Mouse (Mus musculus) mouse trophoblast stem cell (cell line): ENCODE data around the gene Unc119b.
"Not testable (repeated sequence)": the region's sequence is repeated elsewhere in the genome, so short reads cannot be mapped to it uniquely, and the experiment has no call there.

Experiments used
- in situ Hi-C, 2 experiments: fragments of 300-500 bp; cut with MseI, MboI; formaldehyde crosslinking; loops; 2 replicates in 1 of 2; 3 replicates in 1 of 2; pipeline ENCODE4 v1.15.1; 2025

The Unc119b gene

GRCm38 (mm10) chr5:115139124-115139523, 4.3 kb upstream of the Unc119b start:
- in situ Hi-C loops, result no loop called here

DNA sequence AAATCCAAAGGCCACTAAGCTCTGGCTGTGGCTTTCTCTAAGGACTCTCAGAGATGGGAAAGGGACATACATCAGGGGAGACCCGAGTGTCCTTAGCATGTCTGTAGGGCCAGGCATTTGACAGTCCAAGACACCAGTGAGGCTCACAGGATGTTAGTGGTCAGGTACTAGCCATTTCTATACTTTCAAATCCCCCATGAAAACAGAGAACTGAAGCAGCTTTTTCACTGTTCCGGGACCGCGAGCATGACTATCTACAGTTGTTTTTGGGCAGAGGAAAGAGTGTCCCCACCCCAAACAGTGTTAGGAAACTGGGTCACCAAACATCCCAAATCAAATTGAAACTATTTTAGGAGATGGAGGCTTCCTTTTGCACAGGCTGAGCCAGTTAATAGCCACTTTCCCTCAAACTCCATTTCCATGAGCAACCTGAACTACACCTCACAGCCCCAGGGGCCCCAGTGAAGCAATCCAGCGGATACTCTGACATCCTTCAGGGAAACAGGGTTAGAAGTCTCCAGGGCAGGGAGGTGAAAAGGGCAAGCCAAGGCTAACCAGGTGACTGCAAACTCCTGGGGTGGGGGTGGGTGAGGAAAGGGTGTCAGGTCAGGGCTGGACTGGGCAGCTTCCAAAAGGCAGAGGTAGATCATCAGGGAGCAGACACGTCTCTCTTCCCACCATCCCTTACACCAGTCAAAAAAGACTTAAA, 1.3 kb downstream of the Unc119b start:
- in situ Hi-C loops, result no loop called here

DNA sequence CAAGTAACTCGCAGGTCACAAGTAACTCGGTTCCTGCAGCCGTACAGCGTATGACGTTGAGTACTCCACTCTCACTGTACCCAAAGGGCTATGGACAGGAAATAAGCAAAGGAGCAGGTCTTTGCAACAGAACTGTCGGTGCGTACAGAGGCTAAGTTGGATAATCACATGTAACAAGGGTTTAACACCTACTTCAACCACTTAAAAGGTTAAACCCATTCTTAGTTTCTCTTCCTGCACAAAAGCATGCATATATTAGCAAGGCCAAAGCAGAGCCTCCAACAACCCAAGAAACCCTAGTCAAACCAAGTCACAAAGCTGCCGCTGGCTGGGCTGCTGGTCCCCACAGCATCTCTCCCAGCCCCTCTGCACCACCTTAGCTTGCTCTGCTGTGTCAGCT, 2.3 kb downstream of the Unc119b start:
- in situ Hi-C loops, result no loop called here

DNA sequence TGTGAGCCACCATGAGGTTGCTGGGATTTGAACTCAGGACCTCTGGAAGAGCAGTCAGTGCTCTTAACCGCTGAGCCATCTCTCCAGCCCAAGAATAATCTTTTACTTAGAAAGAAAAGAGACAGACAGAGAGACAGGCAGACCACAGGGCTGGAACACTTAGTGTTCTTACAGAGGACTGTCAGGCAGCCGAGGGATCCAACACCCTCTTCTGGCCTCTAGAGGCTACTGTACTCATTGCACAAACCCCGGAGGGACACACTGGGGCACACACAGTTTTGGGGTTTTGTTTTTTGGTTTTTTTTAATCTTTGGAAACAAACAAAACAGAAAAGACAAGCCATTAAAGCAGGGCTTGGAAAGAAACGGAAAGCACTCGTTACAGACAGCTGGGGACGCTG, 5.4 kb downstream of the Unc119b start:
- in situ Hi-C loops, result loop anchor here in 1 of 2 experiments (5.0 kb wide), 1 partner anchor 33 kb away; no protein-coding TSS in a partner anchor

DNA sequence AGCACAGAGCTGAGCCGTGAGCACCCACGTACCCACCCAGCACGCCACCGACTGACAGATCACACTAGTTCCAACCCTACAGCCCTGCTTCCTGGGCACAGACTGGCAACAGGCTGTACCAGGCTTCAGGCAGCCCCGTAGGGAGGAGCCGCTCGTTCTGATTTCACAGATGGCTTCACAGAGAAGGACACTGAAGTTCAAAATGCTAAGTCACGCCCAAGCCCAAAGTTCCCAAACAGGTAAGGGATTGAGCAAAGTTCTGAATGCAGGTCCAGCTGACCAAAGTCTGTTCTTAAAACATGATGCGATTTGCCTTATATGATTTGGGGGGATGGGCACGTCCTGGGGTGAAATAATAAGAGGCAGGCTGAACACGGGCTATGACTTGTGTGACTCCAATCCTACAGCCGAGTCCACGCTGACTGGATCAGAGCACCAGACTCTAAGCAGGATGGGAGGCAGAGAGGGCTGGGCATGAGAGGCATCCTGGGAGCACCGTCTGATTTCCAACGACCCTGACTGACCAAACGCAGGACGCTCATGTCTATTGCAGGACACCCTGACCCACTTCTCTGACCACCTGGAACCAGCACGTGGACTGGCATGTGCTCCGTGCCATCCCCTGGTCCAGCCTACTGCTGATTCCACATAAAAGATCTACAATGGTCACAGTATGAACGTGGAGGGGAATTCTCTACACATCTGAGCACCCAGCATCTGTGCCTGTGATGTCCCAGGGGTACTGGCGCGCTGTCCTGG, 7.2 kb downstream of the Unc119b start:
- in situ Hi-C loops, result loop anchor here in 1 of 2 experiments (5.0 kb wide), 1 partner anchor 35 kb away; no protein-coding TSS in a partner anchor

GRCm38 (mm10) chr5:115126578-115127312, 8.0 kb downstream of the Unc119b start:
- in situ Hi-C loops, result loop anchor here in 1 of 2 experiments (5.0 kb wide), 1 partner anchor 36 kb away; no protein-coding TSS in a partner anchor

GRCm38 (mm10) chr5:115125211-115125871, 9.4 kb downstream of the Unc119b start:
- in situ Hi-C loops, result loop anchor here in 1 of 2 experiments (5.0 kb wide), 1 partner anchor 37 kb away; no protein-coding TSS in a partner anchor

GRCm38 (mm10) chr5:115124690-115125089, 10.1 kb downstream of the Unc119b start:
- in situ Hi-C loops, result loop anchor here in 1 of 2 experiments (5.0 kb wide), 1 partner anchor 38 kb away; no protein-coding TSS in a partner anchor

DNA sequence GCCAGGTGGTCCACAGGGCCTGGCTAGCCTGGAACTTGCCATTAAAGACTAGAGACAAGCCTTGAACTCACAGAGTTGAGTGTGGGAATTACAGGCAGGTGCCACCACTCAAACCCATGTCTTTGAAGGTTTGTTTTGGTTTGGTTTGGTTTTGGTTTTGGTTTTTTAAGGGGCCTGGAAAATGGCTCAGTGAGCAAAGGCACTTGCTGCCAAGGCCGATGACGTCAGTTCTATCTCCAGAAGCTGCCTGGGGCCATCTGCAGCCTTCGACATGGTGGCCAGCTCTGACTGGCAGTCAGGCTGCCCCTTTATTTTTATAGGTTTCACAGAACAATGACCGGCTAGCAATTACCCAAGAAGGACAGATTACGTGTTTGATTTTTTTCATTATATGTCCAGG, 13.8 kb downstream of the Unc119b start:
- in situ Hi-C loops, result no loop called here

DNA sequence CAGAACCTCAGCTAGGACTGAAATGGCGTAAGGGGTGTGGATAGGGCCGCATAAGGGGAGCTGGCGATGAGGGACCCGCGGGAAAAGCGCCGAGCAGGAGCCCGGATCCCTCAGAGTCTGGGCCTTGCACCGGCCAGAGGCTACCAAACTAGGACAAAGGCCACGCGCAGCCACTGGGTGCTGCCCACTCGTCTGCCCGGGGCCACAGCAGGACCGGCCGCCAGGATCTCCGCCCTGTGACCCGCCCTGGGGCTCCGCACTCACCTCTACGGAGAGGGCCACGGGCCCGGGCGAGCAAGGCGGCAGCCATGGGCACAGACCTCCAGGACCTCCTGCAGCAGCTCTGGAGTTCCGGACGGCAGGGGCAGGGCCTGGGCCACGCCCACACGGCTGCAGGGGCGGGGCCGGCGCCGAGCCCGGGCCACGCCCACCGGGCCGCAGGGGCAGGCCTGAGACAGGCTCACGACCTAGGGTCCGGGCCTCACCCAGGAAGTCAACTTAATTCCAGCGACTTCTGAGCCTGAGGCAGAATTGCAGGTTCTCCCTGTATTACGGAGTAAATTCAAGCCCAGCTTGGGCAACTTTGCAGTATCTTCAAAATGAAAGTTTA, 15.7 kb downstream of the Unc119b start, which contains the start of gene Acads:
Gene Acads (minus strand): TSS at position 386 of the 610 bp plus-strand sequence.
- in situ Hi-C loops, result no loop called here

DNA sequence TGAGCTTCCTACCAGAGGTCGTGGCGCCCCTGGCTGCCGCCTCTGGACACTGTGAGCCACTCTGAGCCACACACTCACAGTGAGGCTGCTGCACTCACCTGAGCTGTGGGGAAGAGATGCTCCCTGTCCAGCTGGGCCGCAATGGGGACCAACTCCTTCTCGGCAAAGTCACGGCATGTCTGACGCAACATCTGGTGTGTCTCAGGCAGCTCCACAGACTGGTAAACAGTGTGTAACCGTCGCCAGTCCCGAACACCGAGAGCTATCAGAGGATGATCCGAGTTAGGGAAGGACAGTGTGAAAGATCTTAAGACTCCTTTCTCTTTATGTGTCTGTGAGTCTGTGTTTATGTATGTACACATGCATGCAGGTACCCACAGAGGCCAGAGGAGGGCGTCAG, 17.3 kb downstream of the Unc119b start:
- in situ Hi-C loops, result no loop called here

GRCm38 (mm10) chr5:115116426-115116825, 18.3 kb downstream of the Unc119b start:
- in situ Hi-C loops, result no loop called here

GRCm38 (mm10) chr5:115114501-115114900, 20.3 kb downstream of the Unc119b start:
- in situ Hi-C loops, result no loop called here

- in situ Hi-C loops, result no loop called here
Observed at GRCm38 (mm10) chr5:115113244-115113643, 21.5 kb downstream of the Unc119b start.

DNA sequence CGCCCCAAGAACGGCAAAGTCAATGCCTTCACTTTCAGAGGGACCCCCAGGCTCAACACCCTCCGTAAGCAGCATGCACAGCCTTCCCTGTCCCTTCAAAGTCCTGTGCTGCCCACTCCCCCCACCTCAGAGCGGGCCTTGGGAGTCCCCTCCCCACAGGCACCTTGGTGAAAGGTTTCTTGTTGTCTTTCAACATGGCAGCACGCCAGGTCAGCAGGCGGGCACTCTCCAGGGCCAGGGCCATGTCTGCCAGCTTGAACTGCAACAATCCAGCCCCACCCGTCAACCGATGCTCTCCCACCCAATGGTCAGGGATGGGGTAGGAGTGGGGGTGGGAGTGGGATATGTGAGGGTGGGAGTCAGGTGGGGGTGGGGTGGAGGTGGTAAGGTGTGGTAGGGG, 23.6 kb downstream of the Unc119b start:
- in situ Hi-C loops, result no loop called here

- in situ Hi-C loops, result not testable (repeated sequence)
Observed at GRCm38 (mm10) chr5:115103253-115103652, 31.5 kb downstream of the Unc119b start.

DNA sequence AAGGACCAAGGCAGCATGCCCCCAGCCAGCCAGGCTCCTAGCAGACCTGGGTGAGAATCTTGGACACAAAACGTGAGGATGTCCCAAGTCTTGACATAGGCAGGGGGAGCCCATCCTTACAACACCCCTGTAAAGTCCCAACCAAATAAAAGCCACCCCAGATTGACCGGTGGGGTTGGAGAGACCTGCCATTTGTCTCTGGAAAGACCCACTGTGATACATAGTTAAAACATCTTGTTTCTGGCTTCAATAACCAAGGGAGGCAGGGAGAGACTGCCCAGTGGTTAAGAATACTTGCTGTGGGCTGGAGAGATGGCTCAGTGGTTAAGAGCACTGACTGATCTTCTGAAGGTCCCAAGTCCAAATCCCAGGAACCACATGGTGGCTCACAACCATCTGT, 32.5 kb downstream of the Unc119b start:
- in situ Hi-C loops, result no loop called here

- in situ Hi-C loops, result no loop called here
Observed at GRCm38 (mm10) chr5:115100473-115100872, 34.3 kb downstream of the Unc119b start.

GRCm38 (mm10) chr5:115099991-115100390, 34.8 kb downstream of the Unc119b start:
- in situ Hi-C loops, result no loop called here

DNA sequence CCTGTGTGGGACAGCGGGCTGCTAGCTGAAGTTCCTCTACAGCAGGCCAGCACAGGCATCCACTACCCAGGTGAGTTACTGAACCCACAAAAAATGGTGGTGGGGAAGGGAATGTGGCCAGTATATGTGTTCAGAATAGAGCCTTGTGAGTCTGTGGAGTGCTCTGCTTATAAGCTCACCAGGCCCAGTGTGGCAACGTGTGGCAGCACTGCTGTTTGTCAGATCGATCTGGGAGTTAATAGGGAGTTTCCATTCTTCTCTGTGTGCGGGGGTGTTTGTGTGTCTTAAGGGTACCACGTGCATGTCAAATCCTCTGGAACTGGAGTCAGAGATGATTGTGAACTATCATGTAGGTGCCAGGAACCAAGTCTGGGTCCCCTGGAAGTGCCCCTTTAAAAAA, 35.2 kb downstream of the Unc119b start:
- in situ Hi-C loops, result no loop called here

- in situ Hi-C loops, result no loop called here
Observed at GRCm38 (mm10) chr5:115098195-115098594, 36.6 kb downstream of the Unc119b start, which contains the start of gene Gm10401. Gene Gm10401, minus strand, starts transcription at chr5:115098295.
